In the genomic region with DNA sequence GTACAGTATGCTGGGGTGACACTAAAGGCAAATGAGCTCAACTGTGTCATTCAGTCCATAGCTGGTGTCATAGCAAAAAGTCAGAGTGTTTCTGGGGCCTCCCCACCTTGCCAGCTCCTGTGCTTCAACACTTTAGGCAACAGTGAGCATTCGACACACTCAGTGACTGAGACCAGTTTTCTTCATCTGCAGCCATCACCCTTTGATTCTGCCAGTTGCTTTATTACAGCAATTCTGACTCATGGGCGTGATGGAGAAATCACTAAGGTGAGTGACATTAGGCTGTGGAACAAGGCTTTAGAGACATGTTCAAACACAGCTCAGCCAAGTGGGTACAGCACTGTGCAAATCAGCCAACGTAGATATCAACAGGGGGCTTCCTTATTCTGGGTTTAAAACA, we compare ENCODE assay signal across 21 mouse cellular contexts.
DNase-seq lines count a peak whose midpoint lies in the region; ATAC-seq and TF ChIP-seq lines count a peak whose summit lies in the region.
"Had no signal": no experiment of that assay in that cellular context is flagged by ENCODE, and none has a peak within 500 bp of the region (broad histone marks: within the 10 kb centered on the region; RNA-seq: fewer than 3 reads in every experiment).

No protein-coding gene starts in this region.

- no peaks in the 10 kb centered on the region for H3K27me3 ChIP-seq in stomach, embryonic 16.5 days (ENCODE audit: control insufficient read depth, insufficient read depth, low read length)
- no peaks in the 10 kb centered on the region for H3K27me3 ChIP-seq in stomach, postnatal 0 days (ENCODE audit: control insufficient read depth, insufficient read depth, low read length)
- no peaks in the 10 kb centered on the region for H3K27me3 ChIP-seq in cerebellum, adult 2 months (ENCODE audit: control insufficient read depth, insufficient read depth, low read length)
- H3K27me3 ChIP-seq: embryonic facial prominence, embryonic 13.5 days; embryonic facial prominence, embryonic 15.5 days; forebrain, embryonic 13.5 days; forebrain, embryonic 15.5 days had no signal

- H3K9ac ChIP-seq in stomach, embryonic 16.5 days (ENCODE audit: low read length): no peak overlapping the region
- H3K9ac ChIP-seq in stomach, postnatal 0 days (ENCODE audit: low read length): no peak overlapping the region
- H3K9ac ChIP-seq: embryonic facial prominence, embryonic 13.5 days; embryonic facial prominence, embryonic 15.5 days; forebrain, embryonic 13.5 days; forebrain, embryonic 15.5 days; forebrain, postnatal 0 days had no signal

- TF ChIP-seq EP300 in stomach, postnatal 0 days (optimal IDR thresholded peaks at IDR 0.05): no peak

- no peaks in the 10 kb centered on the region for H3K9me3 ChIP-seq in stomach, embryonic 16.5 days (replicated peaks; ENCODE audit: control insufficient read depth, low read length)
- H3K9me3 ChIP-seq in stomach, postnatal 0 days (ENCODE audit: control insufficient read depth, low read length): no peaks in the 10 kb centered on the region
- H3K9me3 ChIP-seq: embryonic facial prominence, embryonic 13.5 days; embryonic facial prominence, embryonic 15.5 days; forebrain, embryonic 13.5 days; forebrain, embryonic 15.5 days had no signal

- intact Hi-C loops in left cerebral cortex, postnatal 36 days (cut with DNase I): no loop called here

- H3K4me1 ChIP-seq in stomach, embryonic 16.5 days (ENCODE audit: control insufficient read depth, insufficient read depth, low read length): 0 out of 2 replicates have a peak, but pooled peaks cover 6% of the 10 kb centered on the region
- 0 out of 2 replicates have a peak, but pooled peaks cover 4% of the 10 kb centered on the region for H3K4me1 ChIP-seq in stomach, postnatal 0 days (replicated peaks; ENCODE audit: control insufficient read depth, insufficient read depth)
- H3K4me1 ChIP-seq in cerebellum, adult 2 months (ENCODE audit: control insufficient read depth, insufficient read depth, low read length): peaks cover 28% of the 10 kb centered on the region

- H3K27ac ChIP-seq in stomach, embryonic 16.5 days (ENCODE audit: low read length): peak overlapping the region; percentile 29; the same call in 1 of the 2 replicates
- no peak overlapping the region for H3K27ac ChIP-seq in stomach, postnatal 0 days (replicated peaks)
- H3K27ac ChIP-seq in cerebellum, adult 2 months (ENCODE audit: insufficient read depth, low read length): no peak overlapping the region
- H3K27ac ChIP-seq: embryonic facial prominence, embryonic 13.5 days; embryonic facial prominence, embryonic 15.5 days; forebrain, embryonic 13.5 days; forebrain, embryonic 15.5 days had no signal

- TF ChIP-seq CTCF in stomach, postnatal 0 days (IDR thresholded peaks at IDR 0.05; ENCODE audit: low read depth): no peak
- no peak for TF ChIP-seq CTCF in cerebellum, adult 2 months (IDR thresholded peaks at IDR 0.05; ENCODE audit: borderline replicate concordance, insufficient read depth, low read depth, low read length)

- no peaks in the 10 kb centered on the region for H3K36me3 ChIP-seq in stomach, embryonic 16.5 days (ENCODE audit: control insufficient read depth, insufficient read depth, low read length)
- no peaks in the 10 kb centered on the region for H3K36me3 ChIP-seq in stomach, postnatal 0 days (ENCODE audit: control insufficient read depth, insufficient read depth, low read length)
- H3K36me3 ChIP-seq: forebrain, embryonic 15.5 days had no signal

- ATAC-seq in stomach, embryonic 16.5 days (ENCODE audit: insufficient read depth, low FRiP score): no peak
- ATAC-seq in stomach, postnatal 0 days (ENCODE audit: low FRiP score, low TSS enrichment): no peak
- ATAC-seq: forebrain, embryonic 13.5 days; forebrain, embryonic 15.5 days; forebrain, postnatal 0 days had no signal

- WGBS in stomach, embryonic 16.5 days: 76% methylated on average over 3 of the region's 3 CpGs
- WGBS in stomach, postnatal 0 days: 70% methylated on average over 3 of the region's 3 CpGs
- WGBS in cerebellum, adult 2 months: 86% methylated on average over 3 of the region's 3 CpGs

- peak; percentile 63 for DNase-seq in adrenal gland, adult 2 months
- DNase-seq in adrenal gland, postnatal 14 days: no peak
- no peak for DNase-seq in stomach, postnatal 0 days (ENCODE audit: low spot score)
- peak; percentile 44 for DNase-seq in 416B (ENCODE audit: low read depth)
- DNase-seq in fat pad, adult 2 months (ENCODE audit: extremely low read depth, low read depth, low spot score): peak; percentile 71
- no peak for DNase-seq in cerebellum, adult 2 months
- DNase-seq in left cerebral cortex, postnatal 36 days (ENCODE audit: low spot score in 2 of 2): no peak
- DNase-seq: adrenal gland, postnatal 10 days; cerebellum, adult 11-12 months; cerebellum, adult 8-10 months; cerebellum, adult 9-11 months; cerebellum, postnatal 14 days; cerebellum, postnatal 36 days; embryo, embryonic 11 days; forebrain, postnatal 0 days had no signal

- no peak overlapping the region for H3K4me3 ChIP-seq in stomach, embryonic 16.5 days (replicated peaks; ENCODE audit: low read length)
- no peak overlapping the region for H3K4me3 ChIP-seq in stomach, postnatal 0 days (ENCODE audit: low read depth, low read length)
- H3K4me3 ChIP-seq in cerebellum, adult 2 months (replicated peaks; ENCODE audit: insufficient read depth, low read depth, low read length): no peak overlapping the region
- H3K4me3 ChIP-seq: embryonic facial prominence, embryonic 13.5 days; embryonic facial prominence, embryonic 15.5 days; erythroblast, embryonic 14.5 days; forebrain, embryonic 13.5 days; forebrain, embryonic 15.5 days had no signal

- no peak for TF ChIP-seq POLR2A in cerebellum, adult 2 months (IDR thresholded peaks at IDR 0.05; ENCODE audit: borderline replicate concordance, insufficient read depth, low read length)

- H3K4me2 ChIP-seq in stomach, embryonic 16.5 days (ENCODE audit: low read depth, low read length): no peak overlapping the region
- H3K4me2 ChIP-seq in stomach, postnatal 0 days (replicated peaks; ENCODE audit: low read depth): no peak overlapping the region
- H3K4me2 ChIP-seq: embryonic facial prominence, embryonic 13.5 days; embryonic facial prominence, embryonic 15.5 days; forebrain, embryonic 13.5 days; forebrain, embryonic 15.5 days had no signal

Comparison
In these comparisons a context has a peak if more than half of its experiments do, and no peak if none do; other contexts are left out.
1. DNase-seq: peak in adrenal gland, adult 2 months (single experiment), 416B (single experiment) and fat pad, adult 2 months (single experiment); none in adrenal gland, postnatal 14 days (single experiment), stomach, postnatal 0 days (single experiment), cerebellum, adult 2 months (0 of 2) and left cerebral cortex, postnatal 36 days (0 of 2).